Mouse (Mus musculus) neural tube, embryonic 12.5 days (tissue): Measurements from ENCODE around the gene Gm19935. TPM values are rescaled to one million over a fixed set of nuclear protein-coding genes. Genes with fewer than 3 reads are reported as not detected.

Experiments used
- ATAC-seq: fragments of 200-750 bp; cut with Nextera tagmentation; 2 replicates; pipeline ENCODE4 v1.8.0; 2017; ENCODE audit warnings: low read depth, mild to moderate bottlenecking, moderate TSS enrichment, moderate library complexity; ENCODE audit not compliant: low FRiP score
- H3K27ac ChIP-seq: fragments of 300-500 bp; sonication (generic); 2 replicates; pipeline ENCODE4 v1.5.1; 2016
- H3K27me3 ChIP-seq: fragments of 300-500 bp; sonication (generic); replicated peaks from 2 replicates; pipeline ENCODE4 v1.6.1; 2016; ENCODE audit warnings: mild to moderate bottlenecking
- H3K36me3 ChIP-seq: fragments of 300-500 bp; sonication (generic); 2 replicates; pipeline ENCODE4 v1.6.1; 2016; ENCODE audit warnings: mild to moderate bottlenecking
- H3K4me1 ChIP-seq: fragments of 300-500 bp; sonication (generic); 2 replicates; pipeline ENCODE4 v1.6.1; 2016
- H3K4me2 ChIP-seq: fragments of 300-500 bp; sonication (generic); replicated peaks from 2 replicates; pipeline ENCODE4 v1.6.1; 2016; ENCODE audit warnings: mild to moderate bottlenecking
- H3K4me3 ChIP-seq: fragments of 300-500 bp; sonication (generic); 2 replicates; pipeline ENCODE4 v1.5.1; 2016
- H3K9ac ChIP-seq: fragments of 300-500 bp; sonication (generic); 2 replicates; pipeline ENCODE4 v1.6.1; 2016; ENCODE audit warnings: mild to moderate bottlenecking
- H3K9me3 ChIP-seq: fragments of 300-500 bp; sonication (generic); 2 replicates; pipeline ENCODE4 v1.6.1; 2016; ENCODE audit warnings: mild to moderate bottlenecking
- WGBS: fragments of 180-500 bp; shearing (Covaris S2); methylation state at CpG from one replicate; pipeline ENCODE4 v1.1.7; 2016; 5-methylcytosine and 5-hydroxymethylcytosine counted together
- polyA plus RNA-seq: library from polyadenylated mRNA; unstranded; fragments of >200 nt; fragmentation: Nextera tagmentation; extraction: Ambion mirVana; gene quantifications from 2 replicates; pipeline ENCODE4 v1.2.1, GENCODE M21; 2016

Gm19935 gene
- polyA plus RNA-seq, 1 experiment from 2014 or later: 0.47 TPM

- under 1% methylated on average over 39 of the region's 39 CpGs for WGBS
Measured at GRCm38 (mm10) chr8:90828181-90828986, 11.2 kb upstream of the Gm19935 start, which contains the start of gene Chd9. Chd9 (plus strand) TSS chr8:90828352.

GRCm38 (mm10) chr8:90825459-90825871, 8.3 kb upstream of the Gm19935 start:
- no peak overlapping the region for H3K9ac ChIP-seq
- ATAC-seq: no peak
- 85% methylated on average over 9 of the region's 9 CpGs for WGBS
- no peaks in the 10 kb centered on the region for H3K36me3 ChIP-seq
- H3K9me3 ChIP-seq: no peaks in the 10 kb centered on the region
- H3K27me3 ChIP-seq: no peaks in the 10 kb centered on the region
- no peak overlapping the region for H3K4me2 ChIP-seq
- H3K4me3 ChIP-seq: no peak overlapping the region
- H3K4me1 ChIP-seq: peaks cover 10% of the 10 kb centered on the region
- H3K27ac ChIP-seq: no peak overlapping the region

More at GRCm38 (mm10) chr8:90828181-90828986, 11.2 kb upstream of the Gm19935 start, which contains the start of gene Chd9:
- Histone ChIP-seq H3K4me2 (peak within 1 kb of the TSS; percentile 78), H3K9me3 (no peaks in the 10 kb centered on the region), H3K27ac (0 out of 2 replicates have a peak within 1 kb of the TSS, but pooled peaks have one; percentile 16), H3K27me3 (no peaks in the 10 kb centered on the region), H3K4me1 (peaks cover 18% of the 10 kb centered on the region), H3K36me3 (no peaks in the 10 kb centered on the region), H3K4me3 (peak within 1 kb of the TSS; percentile 45), H3K9ac (peak within 1 kb of the TSS; percentile 61)
- peak; percentile 92 for ATAC-seq

- WGBS: 66% methylated on average over 11 of the region's 11 CpGs
- ATAC-seq: no peak
- H3K9me3 ChIP-seq: no peaks in the 10 kb centered on the region
- no peak overlapping the region for H3K27ac ChIP-seq
- no peaks in the 10 kb centered on the region for H3K36me3 ChIP-seq
- H3K4me3 ChIP-seq: no peak overlapping the region
- no peaks in the 10 kb centered on the region for H3K27me3 ChIP-seq
- H3K4me1 ChIP-seq: 0 out of 2 replicates have a peak, but pooled peaks cover 2% of the 10 kb centered on the region
- H3K4me2 ChIP-seq: no peak overlapping the region
- H3K9ac ChIP-seq: no peak overlapping the region
Measured at GRCm38 (mm10) chr8:90822443-90822842, 5.2 kb upstream of the Gm19935 start.

- Histone ChIP-seq H3K27ac (no peak overlapping the region), H3K9me3 (no peaks in the 10 kb centered on the region), H3K4me1 (peaks cover 10% of the 10 kb centered on the region; the same call in 1 of the 2 replicates), H3K27me3 (no peaks in the 10 kb centered on the region), H3K36me3 (no peaks in the 10 kb centered on the region), H3K9ac (no peak overlapping the region), H3K4me2 (no peak overlapping the region), H3K4me3 (no peak overlapping the region)
- 84% methylated on average over 4 of the region's 4 CpGs for WGBS
- ATAC-seq: no peak
Measured at GRCm38 (mm10) chr8:90820321-90820696, 3.1 kb upstream of the Gm19935 start.

- Histone ChIP-seq H3K4me2 (no peak overlapping the region), H3K9me3 (no peaks in the 10 kb centered on the region), H3K9ac (no peak overlapping the region), H3K4me1 (peaks cover 10% of the 10 kb centered on the region; the same call in 1 of the 2 replicates), H3K27ac (no peak overlapping the region), H3K36me3 (no peaks in the 10 kb centered on the region), H3K4me3 (no peak overlapping the region), H3K27me3 (no peaks in the 10 kb centered on the region)
- 82% methylated on average over 9 of the region's 9 CpGs for WGBS
- ATAC-seq: no peak
Measured at GRCm38 (mm10) chr8:90819561-90820320, 2.5 kb upstream of the Gm19935 start.

- 70% methylated on average over 23 of the region's 23 CpGs for WGBS
- Histone ChIP-seq H3K4me3 (no peak overlapping the region), H3K27ac (no peak overlapping the region), H3K9ac (no peak overlapping the region), H3K36me3 (no peaks in the 10 kb centered on the region), H3K4me2 (no peak overlapping the region), H3K9me3 (no peaks in the 10 kb centered on the region), H3K4me1 (peaks cover 10% of the 10 kb centered on the region; the same call in 1 of the 2 replicates), H3K27me3 (no peaks in the 10 kb centered on the region)
- no peak for ATAC-seq
Measured at GRCm38 (mm10) chr8:90816061-90816882, 921 bp downstream of the Gm19935 start.

- Histone ChIP-seq H3K27ac (no peak overlapping the region), H3K4me3 (no peak overlapping the region), H3K9ac (no peak overlapping the region), H3K4me1 (peaks cover 10% of the 10 kb centered on the region; the same call in 1 of the 2 replicates), H3K27me3 (no peaks in the 10 kb centered on the region), H3K36me3 (no peaks in the 10 kb centered on the region), H3K9me3 (no peaks in the 10 kb centered on the region), H3K4me2 (no peak overlapping the region)
- no peak for ATAC-seq
- WGBS: 89% methylated on average over 10 of the region's 10 CpGs
Measured at GRCm38 (mm10) chr8:90813602-90814320, 3.4 kb downstream of the Gm19935 start.

GRCm38 (mm10) chr8:90799473-90799872, 17.7 kb downstream of the Gm19935 start:
- peaks cover 8% of the 10 kb centered on the region; the same call in 1 of the 2 replicates for H3K9me3 ChIP-seq
- H3K4me1 ChIP-seq: 0 out of 2 replicates have a peak, but pooled peaks cover 7% of the 10 kb centered on the region
- ATAC-seq: no peak
- no peaks in the 10 kb centered on the region for H3K27me3 ChIP-seq
- no peak overlapping the region for H3K4me3 ChIP-seq
- no peak overlapping the region for H3K27ac ChIP-seq
- WGBS: 81% methylated on average over 5 of the region's 5 CpGs
- no peaks in the 10 kb centered on the region for H3K36me3 ChIP-seq
- no peak overlapping the region for H3K9ac ChIP-seq
- no peak overlapping the region for H3K4me2 ChIP-seq

- Histone ChIP-seq H3K27me3 (no peaks in the 10 kb centered on the region), H3K4me3 (no peak overlapping the region), H3K27ac (no peak overlapping the region), H3K4me1 (0 out of 2 replicates have a peak, but pooled peaks cover 7% of the 10 kb centered on the region), H3K9ac (no peak overlapping the region), H3K36me3 (no peaks in the 10 kb centered on the region), H3K9me3 (no peaks in the 10 kb centered on the region), H3K4me2 (peak overlapping the region; percentile 37)
- WGBS: 11% methylated on average over 12 of the region's 12 CpGs
- ATAC-seq: no peak
Measured at GRCm38 (mm10) chr8:90794990-90795861, 22.0 kb downstream of the Gm19935 start.

GRCm38 (mm10) chr8:90793710-90794109, 23.5 kb downstream of the Gm19935 start:
- Histone ChIP-seq H3K4me1 (0 out of 2 replicates have a peak, but pooled peaks cover 7% of the 10 kb centered on the region), H3K9ac (no peak overlapping the region), H3K4me2 (no peak overlapping the region), H3K4me3 (no peak overlapping the region), H3K9me3 (no peaks in the 10 kb centered on the region), H3K27ac (no peak overlapping the region), H3K36me3 (no peaks in the 10 kb centered on the region), H3K27me3 (no peaks in the 10 kb centered on the region)
- WGBS: 7% methylated on average over 3 of the region's 3 CpGs
- ATAC-seq: no peak
